Mouse (Mus musculus) heart, embryonic 13.5 days (tissue): ENCODE measurements around the gene Pde8b. TPM values are rescaled to one million over a fixed set of nuclear protein-coding genes. Genes with fewer than 3 reads are reported as not detected.

Experiments used
- ATAC-seq: fragments of 200-750 bp; cut with Nextera tagmentation; 2 replicates; pipeline ENCODE4 v1.8.0; 2017; ENCODE audit warnings: moderate TSS enrichment; ENCODE audit not compliant: insufficient number of reproducible peaks, low FRiP score, low TSS enrichment; ENCODE audit errors: extremely low read depth
- H3K27ac ChIP-seq: fragments of 300-500 bp; sonication (generic); replicated peaks from 2 replicates; pipeline ENCODE4 v1.5.1; 2015; ENCODE audit warnings: moderate library complexity, mild to moderate bottlenecking, inconsistent platforms
- H3K27me3 ChIP-seq: fragments of 300-500 bp; sonication (generic); replicated peaks from 2 replicates; pipeline ENCODE4 v1.6.1; 2015; ENCODE audit warnings: mild to moderate bottlenecking, inconsistent platforms
- H3K36me3 ChIP-seq: fragments of 300-500 bp; sonication (generic); 2 replicates; pipeline ENCODE4 v1.6.1; 2015; ENCODE audit warnings: mild to moderate bottlenecking, inconsistent platforms
- H3K4me1 ChIP-seq: fragments of 300-500 bp; sonication (generic); 2 replicates; pipeline ENCODE4 v1.6.1; 2015; ENCODE audit warnings: inconsistent platforms
- H3K4me2 ChIP-seq: fragments of 300-500 bp; sonication (generic); 2 replicates; pipeline ENCODE4 v1.6.1; 2015; ENCODE audit warnings: inconsistent platforms, mild to moderate bottlenecking, moderate library complexity
- H3K4me3 ChIP-seq: fragments of 300-500 bp; sonication (generic); 2 replicates; pipeline ENCODE4 v1.5.1; 2015; ENCODE audit warnings: moderate library complexity, mild to moderate bottlenecking, inconsistent platforms
- H3K9ac ChIP-seq: fragments of 300-500 bp; sonication (generic); 2 replicates; pipeline ENCODE4 v1.6.1; 2015; ENCODE audit warnings: inconsistent platforms, mild to moderate bottlenecking, moderate library complexity
- H3K9me3 ChIP-seq: fragments of 300-500 bp; sonication (generic); 2 replicates; pipeline ENCODE4 v1.6.1; 2016; ENCODE audit warnings: inconsistent platforms
- WGBS: fragments of 180-500 bp; shearing (Covaris S2); methylation state at CpG from one replicate; pipeline ENCODE4 v1.1.7; 2015; ENCODE audit warnings: mixed read lengths; 5-methylcytosine and 5-hydroxymethylcytosine counted together
- polyA plus RNA-seq: library from polyadenylated mRNA; unstranded; fragments of >200 nt; fragmentation: Nextera tagmentation; extraction: Ambion mirVana; gene quantifications from 2 replicates; pipeline ENCODE4 v1.2.1, GENCODE M21; 2015

Pde8b gene
- polyA plus RNA-seq, 1 experiment from 2014 or later, result 0.55 TPM

DNA sequence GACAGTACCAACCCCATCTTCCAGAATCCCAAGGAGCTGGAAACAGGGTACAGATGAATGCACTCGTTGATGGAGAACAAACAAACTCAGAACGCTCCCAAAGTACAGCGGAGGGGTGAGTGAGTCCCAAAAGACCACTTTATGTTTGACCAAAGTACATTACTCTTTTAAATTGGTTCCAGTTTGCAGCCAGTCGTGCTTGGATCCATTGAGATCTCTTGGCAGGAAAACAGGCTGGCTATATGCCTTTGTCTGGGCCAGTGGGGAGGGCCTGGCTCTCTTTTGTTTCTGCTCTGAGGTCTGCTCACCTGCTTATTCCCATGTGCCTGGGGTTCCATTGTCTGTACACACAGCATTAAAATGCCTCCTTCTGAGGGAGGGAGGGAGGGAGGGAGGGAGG, 118.3 kb downstream of the Pde8b start:
- no peaks in the 10 kb centered on the region for H3K27me3 ChIP-seq
- H3K9me3 ChIP-seq, result no peaks in the 10 kb centered on the region
- H3K4me1 ChIP-seq, result no peaks in the 10 kb centered on the region
- no peak overlapping the region for H3K9ac ChIP-seq
- no peaks in the 10 kb centered on the region for H3K36me3 ChIP-seq
- H3K27ac ChIP-seq, result no peak overlapping the region
- ATAC-seq, result no peak
- no peak overlapping the region for H3K4me2 ChIP-seq
- WGBS, result 74% methylated on average over 4 of the region's 4 CpGs
- no peak overlapping the region for H3K4me3 ChIP-seq

DNA sequence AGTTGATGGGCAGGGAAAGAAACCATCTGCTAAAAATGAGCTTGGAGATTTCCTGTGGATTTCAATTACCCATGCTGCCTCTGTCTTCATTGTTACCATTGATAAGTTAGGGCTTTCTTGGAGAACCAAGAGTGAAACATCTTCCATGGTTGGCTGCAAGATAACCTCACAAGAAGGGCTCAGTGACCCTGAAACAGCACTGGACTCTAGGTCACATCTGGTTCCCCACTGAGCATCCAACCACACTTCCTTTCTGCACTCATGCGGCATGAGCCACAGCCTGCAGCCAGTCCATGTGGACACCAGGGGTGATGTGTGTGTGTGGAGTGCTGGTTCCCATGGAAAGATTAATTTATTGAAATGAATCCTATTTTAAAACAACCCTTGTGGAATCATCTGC, 119.1 kb downstream of the Pde8b start:
- no peaks in the 10 kb centered on the region for H3K9me3 ChIP-seq
- no peak for ATAC-seq
- no peaks in the 10 kb centered on the region for H3K4me1 ChIP-seq
- WGBS, result 81% methylated on average over 1 of the region's 1 CpGs
- H3K9ac ChIP-seq, result no peak overlapping the region
- H3K4me3 ChIP-seq, result no peak overlapping the region
- no peaks in the 10 kb centered on the region for H3K27me3 ChIP-seq
- no peak overlapping the region for H3K27ac ChIP-seq
- H3K4me2 ChIP-seq, result no peak overlapping the region
- no peaks in the 10 kb centered on the region for H3K36me3 ChIP-seq

DNA sequence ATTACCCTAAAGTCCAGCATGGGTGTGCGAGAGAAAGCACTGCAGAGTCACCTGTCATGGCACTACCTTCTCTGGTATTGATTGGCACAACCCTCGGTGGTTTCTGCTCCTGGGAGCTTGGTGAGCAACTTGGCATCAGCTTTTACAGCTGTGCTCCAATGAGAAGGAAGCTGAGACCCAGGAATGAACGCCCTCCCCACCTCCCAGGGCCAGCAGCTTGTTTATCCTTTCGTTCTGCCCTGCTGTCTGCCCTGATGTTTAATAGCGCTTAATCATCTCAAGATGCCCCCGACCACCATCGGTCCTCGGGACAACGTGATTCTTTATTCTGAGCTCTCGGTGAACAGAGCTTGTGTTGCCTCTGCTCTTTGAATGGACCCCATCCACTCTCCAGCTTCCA, 122.8 kb downstream of the Pde8b start:
- Histone ChIP-seq H3K36me3 (no peaks in the 10 kb centered on the region), H3K4me1 (peaks cover 7% of the 10 kb centered on the region), H3K9me3 (no peaks in the 10 kb centered on the region), H3K4me2 (no peak overlapping the region), H3K27me3 (no peaks in the 10 kb centered on the region), H3K27ac (no peak overlapping the region), H3K9ac (no peak overlapping the region), H3K4me3 (no peak overlapping the region)
- no peak for ATAC-seq
- 75% methylated on average over 10 of the region's 10 CpGs for WGBS

DNA sequence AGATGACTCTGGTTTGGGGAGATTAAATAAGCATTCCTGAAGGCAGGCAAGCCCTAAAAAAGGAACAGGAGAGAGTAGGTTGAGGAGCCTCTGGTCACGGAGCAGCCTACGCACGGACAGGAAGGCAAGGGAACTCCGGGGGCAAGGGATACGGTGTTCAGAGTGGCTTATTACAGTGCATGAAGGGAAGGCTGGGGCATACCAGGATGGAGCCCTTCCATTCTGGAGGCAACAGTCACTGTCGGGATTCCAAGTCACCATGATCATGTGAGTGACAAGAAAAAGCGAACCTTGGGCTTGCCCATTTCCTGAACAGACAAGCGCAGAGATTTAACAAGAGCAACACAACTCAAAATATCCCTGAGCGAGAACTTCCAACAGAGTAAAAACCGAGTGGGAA, 123.3 kb downstream of the Pde8b start:
- H3K4me2 ChIP-seq, result no peak overlapping the region
- no peaks in the 10 kb centered on the region for H3K36me3 ChIP-seq
- 79% methylated on average over 10 of the region's 10 CpGs for WGBS
- no peak overlapping the region for H3K4me3 ChIP-seq
- no peaks in the 10 kb centered on the region for H3K27me3 ChIP-seq
- no peak overlapping the region for H3K9ac ChIP-seq
- H3K9me3 ChIP-seq, result no peaks in the 10 kb centered on the region
- peaks cover 7% of the 10 kb centered on the region for H3K4me1 ChIP-seq
- ATAC-seq, result no peak
- H3K27ac ChIP-seq, result no peak overlapping the region

DNA sequence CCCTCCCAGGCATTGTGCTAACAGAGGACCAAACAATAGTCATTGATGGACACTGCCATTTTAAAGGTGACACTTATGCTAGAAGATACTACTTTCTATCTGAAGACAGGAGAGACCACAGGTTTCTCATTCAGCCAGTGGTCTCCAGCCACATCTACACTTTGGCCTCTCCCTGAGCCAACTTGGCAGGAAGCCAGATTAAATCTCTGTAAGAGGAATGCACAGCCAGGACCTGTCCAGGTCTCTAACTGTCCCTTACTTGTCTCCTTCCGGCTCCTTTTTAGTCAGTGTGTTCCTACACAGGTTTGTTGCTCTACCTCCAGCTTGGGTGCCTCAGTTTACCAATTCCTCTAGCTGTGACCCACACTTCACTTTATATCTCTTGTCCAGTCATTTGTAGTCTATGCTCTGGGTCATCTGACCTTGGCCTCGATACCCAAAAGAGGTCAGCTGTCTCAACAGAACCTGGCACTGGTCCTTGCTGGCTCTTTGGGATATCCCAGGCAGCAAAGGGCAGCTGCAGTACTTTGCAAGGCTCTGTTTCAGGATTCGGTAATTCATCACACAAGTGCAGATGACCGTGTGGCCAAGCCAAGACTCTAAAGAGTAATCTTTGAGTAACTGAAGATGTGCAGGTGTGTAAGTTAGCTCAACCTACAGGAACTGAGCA, 124.5 kb downstream of the Pde8b start:
- WGBS, result 69% methylated on average over 4 of the region's 4 CpGs
- Histone ChIP-seq H3K4me3 (no peak overlapping the region), H3K9me3 (no peaks in the 10 kb centered on the region), H3K9ac (no peak overlapping the region), H3K4me1 (peaks cover 7% of the 10 kb centered on the region), H3K36me3 (no peaks in the 10 kb centered on the region), H3K27me3 (no peaks in the 10 kb centered on the region), H3K27ac (no peak overlapping the region), H3K4me2 (no peak overlapping the region)
- no peak for ATAC-seq

GRCm38 (mm10) chr13:95120570-95120969, 129.6 kb downstream of the Pde8b start:
- H3K36me3 ChIP-seq, result no peaks in the 10 kb centered on the region
- H3K27me3 ChIP-seq, result no peaks in the 10 kb centered on the region
- H3K9ac ChIP-seq, result no peak overlapping the region
- no peak overlapping the region for H3K4me3 ChIP-seq
- no peak for ATAC-seq
- no peak overlapping the region for H3K27ac ChIP-seq
- H3K4me2 ChIP-seq, result no peak overlapping the region
- WGBS, result 78% methylated on average over 4 of the region's 4 CpGs
- H3K4me1 ChIP-seq, result peaks cover 3% of the 10 kb centered on the region
- H3K9me3 ChIP-seq, result no peaks in the 10 kb centered on the region

- no peaks in the 10 kb centered on the region for H3K9me3 ChIP-seq
- WGBS, result 24% methylated on average over 5 of the region's 5 CpGs
- no peak overlapping the region for H3K4me2 ChIP-seq
- peaks cover 6% of the 10 kb centered on the region for H3K4me1 ChIP-seq
- H3K9ac ChIP-seq, result no peak overlapping the region
- H3K27me3 ChIP-seq, result no peaks in the 10 kb centered on the region
- H3K36me3 ChIP-seq, result no peaks in the 10 kb centered on the region
- no peak overlapping the region for H3K4me3 ChIP-seq
- ATAC-seq, result no peak
- no peak overlapping the region for H3K27ac ChIP-seq
Measured at GRCm38 (mm10) chr13:95113763-95114162, 136.4 kb downstream of the Pde8b start.

- Histone ChIP-seq H3K27me3 (no peaks in the 10 kb centered on the region), H3K27ac (no peak overlapping the region), H3K36me3 (no peaks in the 10 kb centered on the region), H3K4me3 (no peak overlapping the region), H3K4me2 (no peak overlapping the region), H3K9me3 (no peaks in the 10 kb centered on the region), H3K9ac (no peak overlapping the region), H3K4me1 (peaks cover 6% of the 10 kb centered on the region)
- 72% methylated on average over 3 of the region's 3 CpGs for WGBS
- ATAC-seq, result no peak
Measured at GRCm38 (mm10) chr13:95109555-95109954, 140.6 kb downstream of the Pde8b start.

- Histone ChIP-seq H3K36me3 (no peaks in the 10 kb centered on the region), H3K4me3 (no peak overlapping the region), H3K27ac (no peak overlapping the region), H3K4me1 (no peaks in the 10 kb centered on the region), H3K27me3 (no peaks in the 10 kb centered on the region), H3K9me3 (no peaks in the 10 kb centered on the region), H3K4me2 (no peak overlapping the region), H3K9ac (no peak overlapping the region)
- ATAC-seq, result no peak
- 57% methylated on average over 7 of the region's 7 CpGs for WGBS
Measured at GRCm38 (mm10) chr13:95108035-95108434, 142.1 kb downstream of the Pde8b start.

DNA sequence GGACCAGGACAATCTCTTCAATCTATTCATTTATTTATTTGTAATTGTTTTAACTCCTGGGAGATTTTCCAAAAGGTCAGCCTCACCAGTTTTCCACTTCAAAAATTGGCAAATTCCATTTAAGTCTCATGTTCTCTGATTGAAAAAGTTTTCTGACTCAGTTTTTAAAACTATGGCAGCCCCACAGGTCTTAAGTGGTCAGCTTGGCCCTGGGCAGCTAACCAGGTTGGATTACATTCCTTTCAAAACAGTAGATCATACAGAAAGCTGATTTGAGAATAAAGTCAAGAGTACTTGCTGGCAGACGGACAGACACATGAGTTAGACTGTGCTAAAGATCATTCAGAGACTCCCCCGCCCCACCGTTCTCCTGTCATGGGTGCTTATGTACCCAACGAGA, 145.3 kb downstream of the Pde8b start:
- no peaks in the 10 kb centered on the region for H3K36me3 ChIP-seq
- H3K27me3 ChIP-seq, result no peaks in the 10 kb centered on the region
- no peak overlapping the region for H3K9ac ChIP-seq
- no peak for ATAC-seq
- H3K4me3 ChIP-seq, result no peak overlapping the region
- H3K4me1 ChIP-seq, result no peaks in the 10 kb centered on the region
- H3K4me2 ChIP-seq, result no peak overlapping the region
- no peaks in the 10 kb centered on the region for H3K9me3 ChIP-seq
- H3K27ac ChIP-seq, result no peak overlapping the region
- 66% methylated on average over 4 of the region's 4 CpGs for WGBS

DNA sequence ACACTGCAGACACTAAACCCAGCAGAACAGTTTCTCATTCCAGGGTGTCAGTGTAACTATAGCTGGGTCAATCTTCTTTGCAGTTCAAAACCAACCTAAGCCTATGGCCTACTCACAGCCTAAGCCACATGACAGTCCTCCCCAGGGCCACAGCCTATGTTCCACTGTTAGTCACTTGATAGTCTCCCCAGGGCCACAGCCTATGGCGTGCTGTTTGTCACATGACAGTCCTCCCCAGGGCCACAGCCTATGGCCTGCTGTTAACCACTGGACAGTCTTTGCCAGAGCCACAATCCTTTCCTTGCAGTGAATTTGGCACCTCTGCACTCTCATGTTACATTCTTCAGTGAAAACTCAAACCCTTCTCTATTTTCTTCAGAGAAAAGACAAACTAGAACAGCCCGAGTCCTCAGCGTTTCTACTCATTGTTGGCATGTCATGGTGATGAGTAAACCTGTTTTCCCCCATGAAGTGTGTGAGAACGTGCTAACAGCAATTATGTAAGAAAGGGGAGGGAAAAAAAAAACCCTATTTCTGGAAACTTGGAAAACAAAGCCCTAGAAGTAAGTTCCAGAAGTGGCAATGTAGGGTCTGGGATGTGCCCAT, 147.0 kb downstream of the Pde8b start:
- ATAC-seq, result no peak
- H3K27ac ChIP-seq, result no peak overlapping the region
- H3K9ac ChIP-seq, result no peak overlapping the region
- no peaks in the 10 kb centered on the region for H3K4me1 ChIP-seq
- H3K4me2 ChIP-seq, result no peak overlapping the region
- H3K4me3 ChIP-seq, result no peak overlapping the region
- H3K27me3 ChIP-seq, result no peaks in the 10 kb centered on the region
- no peaks in the 10 kb centered on the region for H3K9me3 ChIP-seq
- H3K36me3 ChIP-seq, result no peaks in the 10 kb centered on the region
- 56% methylated on average over 4 of the region's 4 CpGs for WGBS

DNA sequence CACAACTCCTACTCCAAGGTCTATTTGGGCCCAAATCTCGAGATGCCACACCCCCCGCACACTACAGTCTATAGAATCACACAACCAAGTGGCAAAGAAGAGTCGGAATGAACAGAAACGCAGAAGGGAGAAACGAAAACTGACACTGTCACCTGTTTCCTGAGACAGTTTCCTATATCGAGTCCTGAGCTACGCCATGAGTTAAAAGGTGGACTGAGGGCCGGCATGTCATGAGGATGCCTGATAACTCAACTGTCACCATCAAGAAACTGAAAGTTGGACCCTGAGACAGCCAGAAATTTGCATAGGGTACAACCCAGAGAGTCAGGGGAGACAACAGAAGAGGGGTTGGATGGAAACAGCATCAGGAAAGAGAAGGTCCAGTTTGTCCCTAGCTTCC, 148.8 kb downstream of the Pde8b start:
- Histone ChIP-seq H3K4me2 (no peak overlapping the region), H3K9ac (no peak overlapping the region), H3K27ac (no peak overlapping the region), H3K36me3 (no peaks in the 10 kb centered on the region), H3K27me3 (no peaks in the 10 kb centered on the region), H3K4me3 (no peak overlapping the region), H3K4me1 (no peaks in the 10 kb centered on the region), H3K9me3 (no peaks in the 10 kb centered on the region)
- ATAC-seq, result no peak
- 82% methylated on average over 8 of the region's 8 CpGs for WGBS
